Mouse (Mus musculus): ENCODE data around the gene Akt1s1. TPM values are rescaled to one million over a fixed set of nuclear protein-coding genes. Genes with fewer than 3 reads are reported as not detected.
"Not testable (repeated sequence)": the region's sequence is repeated elsewhere in the genome, so short reads cannot be mapped to it uniquely, and the experiment has no call there.

Gene Akt1s1
- total and polyA plus RNA-seq, 3 experiments, result 9.5 to 24.2 (median 23.3) TPM

GRCm38 (mm10) chr7:44871774-44872173 lies 23.0 kb downstream of the Akt1s1 start:
- H3K9ac ChIP-seq (ENCODE audit: insufficient read depth, low read depth); H3K4me2 ChIP-seq (ENCODE audit: insufficient read depth, low read depth, poor library complexity, severe bottlenecking); H3K9me3 ChIP-seq (replicated peaks; ENCODE audit: low read length); H3K79me2 ChIP-seq (replicated peaks; ENCODE audit: control insufficient read depth, extremely low read depth, insufficient read depth, poor library complexity, severe bottlenecking); H3K4me3 ChIP-seq (replicated peaks in 1 of 3; ENCODE audit: low read depth in 2 of 3, low read length in 2 of 3, poor library complexity in 1 of 3); DNase-seq (ENCODE audit: extremely low read depth); dilution Hi-C loops (cut with MboI; ENCODE audit: extremely low pct_ligation_motif_present, extremely low pct_unique_long_range_greater_than_20kb, low sequenced_read_pairs); H3K27ac ChIP-seq (ENCODE audit: insufficient read depth, low read depth); in situ Hi-C loops (cut with MboI; ENCODE audit: low pct_ligation_motif_present, low pct_unique_long_range_greater_than_20kb, low sequenced_read_pairs): not testable (repeated sequence)
- peaks cover 28% of the 10 kb centered on the region for H3K27me3 ChIP-seq (replicated peaks)
- peak in 1 of 2 experiments; percentile 14; a peak in 1 of 4 replicates for TF ChIP-seq CTCF (conservative IDR thresholded peaks at IDR 0.05 in 1 of 2, IDR thresholded peaks at IDR 0.05 in 1 of 2; ENCODE audit: low read depth in 2 of 2, low read length in 2 of 2)
- H3K4me1 ChIP-seq (ENCODE audit: control insufficient read depth in 1 of 2, insufficient read depth in 2 of 2), result peaks cover 7 to 18% of the 10 kb centered on the region in 2 experiments; a peak in 3 of 4 replicates
- peaks cover 0 to 13% of the 10 kb centered on the region in 2 experiments for H3K36me3 ChIP-seq (replicated peaks in 1 of 2; ENCODE audit: control insufficient read depth in 1 of 2, insufficient read depth in 1 of 2, low read length in 1 of 2)

- Histone ChIP-seq H3K4me2 (ENCODE audit: insufficient read depth, low read depth, poor library complexity, severe bottlenecking) (no peak overlapping the region), H3K36me3 (replicated peaks in 1 of 2; ENCODE audit: control insufficient read depth in 1 of 2, insufficient read depth in 1 of 2, low read length in 1 of 2) (peaks cover 57 to 72% of the 10 kb centered on the region in 2 experiments), H3K27ac (ENCODE audit: insufficient read depth, low read depth) (no peak overlapping the region), H3K79me2 (replicated peaks; ENCODE audit: control insufficient read depth, extremely low read depth, insufficient read depth, poor library complexity, severe bottlenecking) (no peaks in the 10 kb centered on the region), H3K4me3 (replicated peaks in 1 of 3; ENCODE audit: low read depth in 2 of 3, low read length in 2 of 3, poor library complexity in 1 of 3) (no peak overlapping the region), H3K4me1 (ENCODE audit: control insufficient read depth in 1 of 2, insufficient read depth in 2 of 2) (peaks cover 0 to 12% of the 10 kb centered on the region in 2 experiments; a peak in 2 of 4 replicates), H3K9ac (ENCODE audit: insufficient read depth, low read depth) (no peak overlapping the region), H3K9me3 (replicated peaks; ENCODE audit: low read length) (no peaks in the 10 kb centered on the region), H3K27me3 (replicated peaks) (peaks cover 4% of the 10 kb centered on the region)
- dilution Hi-C loops (cut with MboI; ENCODE audit: extremely low pct_ligation_motif_present, extremely low pct_unique_long_range_greater_than_20kb, low sequenced_read_pairs), result no loop called here
- DNase-seq (ENCODE audit: extremely low read depth), result no peak
- TF ChIP-seq CHD1 (IDR thresholded peaks at IDR 0.05; ENCODE audit: low read depth, low read length) (no peak), SMC3 (IDR thresholded peaks at IDR 0.05; ENCODE audit: low read depth, low read length) (no peak), NELFE (IDR thresholded peaks at IDR 0.05; ENCODE audit: low read depth, low read length) (no peak), UBTF (IDR thresholded peaks at IDR 0.05; ENCODE audit: low read depth, low read length) (no peak), ZMIZ1 (IDR thresholded peaks at IDR 0.05; ENCODE audit: low read depth, low read length) (no peak), POLR2A (IDR thresholded peaks at IDR 0.05; ENCODE audit: low read depth, low read length) (no peak), EP300 (IDR thresholded peaks at IDR 0.05; ENCODE audit: low read length) (no peak), TBP (conservative IDR thresholded peaks at IDR 0.05; ENCODE audit: low read depth, low read length) (no peak), E2F4 (IDR thresholded peaks at IDR 0.05; ENCODE audit: insufficient replicate concordance, low read depth, low read length) (no peak), HCFC1 (IDR thresholded peaks at IDR 0.05; ENCODE audit: low read depth, low read length) (no peak), KAT2A (IDR thresholded peaks at IDR 0.05; ENCODE audit: insufficient replicate concordance, low read length) (no peak), ZNF384 (IDR thresholded peaks at IDR 0.05; ENCODE audit: low read depth, low read length) (no peak), BHLHE40 (IDR thresholded peaks at IDR 0.05; ENCODE audit: low read depth, low read length) (no peak), MAFK (IDR thresholded peaks at IDR 0.05; ENCODE audit: insufficient replicate concordance, low read length) (no peak), MEF2A (IDR thresholded peaks at IDR 0.05; ENCODE audit: borderline replicate concordance, low read depth, low read length) (no peak), TCF12 (IDR thresholded peaks at IDR 0.05; ENCODE audit: low read depth, low read length) (no peak), SIN3A (IDR thresholded peaks at IDR 0.05; ENCODE audit: low read length) (no peak)
- in situ Hi-C loops (cut with MboI; ENCODE audit: low pct_ligation_motif_present, low pct_unique_long_range_greater_than_20kb, low sequenced_read_pairs), result no loop called here
Measured at GRCm38 (mm10) chr7:44877833-44878232, 29.0 kb downstream of the Akt1s1 start.

Measured in CH12.LX (cell line).